Mouse (Mus musculus) adrenal gland, adult 10 weeks (tissue): ENCODE data around the gene Hoxb9. TPM values are rescaled to one million over a fixed set of nuclear protein-coding genes. Genes with fewer than 3 reads are reported as not detected.

Experiments used
- polyA plus RNA-seq: library from polyadenylated mRNA; stranded (reverse); fragments of 350-450 nt; fragmentation: Illumina TruSeq; extraction: RNeasy Lipid Tissue Mini Kit (QIAGEN cat#74804); gene quantifications from one replicate; pipeline ENCODE4 v1.2.3, GENCODE M21; 2014; ENCODE audit warnings: low read depth, low replicate concordance

Hoxb9 gene
- 350 TPM for polyA plus RNA-seq

GRCm38 (mm10) chr11:96270996-96271540 is at the start of gene Hoxb9:
Hoxb9 (plus strand) TSS chr11:96271457.

GRCm38 (mm10) chr11:96281855-96282570 is 10.8 kb downstream of the Hoxb9 start, which contains the start of gene Hoxb8:
Hoxb8 (plus strand) TSS chr11:96281905.

GRCm38 (mm10) chr11:96285771-96286738 is 14.8 kb downstream of the Hoxb9 start, which contains the start of gene Hoxb7:
Hoxb7 (plus strand) TSS chr11:96286623.

GRCm38 (mm10) chr11:96291681-96292564 is 20.7 kb downstream of the Hoxb9 start, which contains the start of gene Hoxb6:
Hoxb6 (plus strand) TSS chr11:96292476.

GRCm38 (mm10) chr11:96303151-96304099 is 32.2 kb downstream of the Hoxb9 start, which contains the start of gene Hoxb5:
Hoxb5 (plus strand) TSS chr11:96303336.

GRCm38 (mm10) chr11:96317608-96318367 is 46.5 kb downstream of the Hoxb9 start, which contains the start of gene Hoxb4:
Hoxb4 (plus strand) TSS chr11:96318267.

GRCm38 (mm10) chr11:96323154-96323553 is 51.9 kb downstream of the Hoxb9 start, which contains the start of gene Hoxb3:
Hoxb3 (plus strand) TSS chr11:96323326.

Other genes starting within 250 kb of the Hoxb9 start
- not detected for gene Gip, start 246.9 kb upstream of the Hoxb9 start, polyA plus RNA-seq
- gene Snf8, start 236.6 kb upstream of the Hoxb9 start, polyA plus RNA-seq = 15.6 TPM
- gene Ube2z, start 206.1 kb upstream of the Hoxb9 start, polyA plus RNA-seq = 27.2 TPM
- gene Atp5g1, start 195.8 kb upstream of the Hoxb9 start, polyA plus RNA-seq = 5.2 TPM
- gene Calcoco2, start 159.5 kb upstream of the Hoxb9 start, polyA plus RNA-seq = not detected
- not detected for gene Ttll6, start 137.7 kb upstream of the Hoxb9 start, polyA plus RNA-seq
- gene Hoxb13, start 77.1 kb upstream of the Hoxb9 start, polyA plus RNA-seq = not detected
- 34.4 TPM for gene Hoxb8, start 10.4 kb downstream of the Hoxb9 start, polyA plus RNA-seq
- 102 TPM for gene Hoxb7, start 15.2 kb downstream of the Hoxb9 start, polyA plus RNA-seq
- 21.2 TPM for gene Hoxb6, start 21.0 kb downstream of the Hoxb9 start, polyA plus RNA-seq
- gene Hoxb5, start 31.9 kb downstream of the Hoxb9 start, polyA plus RNA-seq = 7.4 TPM
- gene Hoxb4, start 46.8 kb downstream of the Hoxb9 start, polyA plus RNA-seq = 11.9 TPM
- gene Hoxb3, start 51.9 kb downstream of the Hoxb9 start, polyA plus RNA-seq = 30.6 TPM
- gene Hoxb2, start 79.1 kb downstream of the Hoxb9 start, polyA plus RNA-seq = 16.9 TPM
- not detected for gene Hoxb1, start 94.3 kb downstream of the Hoxb9 start, polyA plus RNA-seq
- 2.6 TPM for gene Skap1, start 193.1 kb downstream of the Hoxb9 start, polyA plus RNA-seq